Mouse (Mus musculus) ES-E14 (cell line): ENCODE results near the gene Csrnp3. TPM values are rescaled to one million over a fixed set of nuclear protein-coding genes. Genes with fewer than 3 reads are reported as not detected.

Source experiments
- DNase-seq: peaks from one replicate; pipeline ENCODE4 v3.0.0-alpha.2; 2013; ENCODE audit warnings: low read depth, low spot score
- H3K27ac ChIP-seq: 2 replicates; pipeline ENCODE4 v1.5.1; 2012; ENCODE audit warnings: low read depth, mild to moderate bottlenecking, low read length, moderate library complexity, mixed read lengths; ENCODE audit not compliant: poor library complexity, insufficient read depth, severe bottlenecking
- H3K36me3 ChIP-seq: 2 replicates; pipeline ENCODE4 v1.6.1; 2012; ENCODE audit warnings: mild to moderate bottlenecking, low read length, moderate library complexity, mixed read lengths; ENCODE audit not compliant: control insufficient read depth, poor library complexity, insufficient read depth, severe bottlenecking
- H3K4me1 ChIP-seq, 2 experiments: fragments of 150-350 bp in 1 of 2; sonication (generic) in 1 of 2; 2 replicates each; pipeline ENCODE4 v1.6.1; 2012; ENCODE audit warnings: low read length in 2 of 2, mild to moderate bottlenecking in 1 of 2, mixed read lengths in 1 of 2; ENCODE audit not compliant: control insufficient read depth in 2 of 2, insufficient read depth in 2 of 2, poor library complexity in 1 of 2
- H3K4me3 ChIP-seq, 2 experiments: fragments of 150-350 bp in 1 of 2; sonication (generic) in 1 of 2; 2 replicates each; pipeline ENCODE4 v1.5.1; 2012; ENCODE audit warnings: low read length in 2 of 2, low read depth in 1 of 2, mild to moderate bottlenecking in 1 of 2, mixed read lengths in 1 of 2; ENCODE audit not compliant: insufficient read depth in 1 of 2, poor library complexity in 1 of 2, severe bottlenecking in 1 of 2
- H3K9ac ChIP-seq: 2 replicates; pipeline ENCODE4 v1.6.1; 2012; ENCODE audit warnings: low read depth, mild to moderate bottlenecking, low read length, mixed read lengths; ENCODE audit not compliant: poor library complexity, insufficient read depth, severe bottlenecking
- H3K9me3 ChIP-seq: fragments of 150-350 bp; sonication (generic); 2 replicates; pipeline ENCODE4 v1.6.1; 2012; ENCODE audit warnings: low read depth, mild to moderate bottlenecking, low read length; ENCODE audit not compliant: control insufficient read depth, insufficient read depth
- CHD2 ChIP-seq: IDR thresholded peaks from 2 replicates; pipeline ENCODE4 v1.6.1; 2014; ENCODE audit warnings: mild to moderate bottlenecking, low read depth, low read length, inconsistent platforms
- ZNF384 ChIP-seq: IDR thresholded peaks from 2 replicates; pipeline ENCODE4 v1.6.1; 2012; ENCODE audit warnings: low read depth, low read length, inconsistent platforms
- in situ Hi-C, 2 experiments: fragments of 600-800 bp; cut with MboI; formaldehyde crosslinking; loops; one replicate each; pipeline ENCODE4 v1.15.1; 2025; ENCODE audit warnings: low sequenced_read_pairs in 2 of 2, inconsistent platforms in 1 of 2; ENCODE audit not compliant: unreplicated experiment in 2 of 2
- total RNA-seq: library from RNA; depleted of rRNA; stranded (reverse); fragments of 300-350 nt; gene quantifications from 2 replicates; pipeline ENCODE4 v1.2.3, GENCODE M21; 2012; rRNA removed

The Csrnp3 gene
- total RNA-seq, 1 experiment: 4.3 TPM

- no peak overlapping the region for H3K9ac ChIP-seq
- TF ChIP-seq CHD2: no peak
- TF ChIP-seq ZNF384: no peak
- no peak overlapping the region for H3K27ac ChIP-seq
- no peaks in the 10 kb centered on the region for H3K4me1 ChIP-seq
- no peaks in the 10 kb centered on the region for H3K36me3 ChIP-seq
- H3K9me3 ChIP-seq: no peaks in the 10 kb centered on the region
- H3K4me3 ChIP-seq: no peak overlapping the region
- no peak for DNase-seq
- in situ Hi-C loops: no loop called here
These were observed 235.2 kb downstream of the Csrnp3 start for GRCm38 (mm10) chr2:66080731-66081130.

Other genes starting within 250 kb of the Csrnp3 start
- gene Scn2a, start 225.0 kb upstream of the Csrnp3 start, total RNA-seq: 0.53 and 1.9 TPM in 2 replicates